Mouse (Mus musculus): ENCODE measurements around the gene Klf2.

GRCm38 (mm10) chr8:72366435-72366834, 47.6 kb downstream of the Klf2 start:
- no peak for TF ChIP-seq CTCF (IDR thresholded peaks at IDR 0.05; ENCODE audit: low read depth, low read length)
- no peak for TF ChIP-seq GATA2 (IDR thresholded peaks at IDR 0.05; ENCODE audit: borderline replicate concordance, low read depth, low read length)
- TF ChIP-seq TAL1 (conservative IDR thresholded peaks at IDR 0.05; ENCODE audit: low read depth, low read length), result no peak

Measured in G1E (cell line).